Mouse (Mus musculus): ENCODE measurements at regions not wholly inside any gene's neighbourhood (a gene's known extent, or its start where the extent isn't known, plus 50 kb on each side); places are given as distances from the start of the nearest gene placed in this dataset.

DNA sequence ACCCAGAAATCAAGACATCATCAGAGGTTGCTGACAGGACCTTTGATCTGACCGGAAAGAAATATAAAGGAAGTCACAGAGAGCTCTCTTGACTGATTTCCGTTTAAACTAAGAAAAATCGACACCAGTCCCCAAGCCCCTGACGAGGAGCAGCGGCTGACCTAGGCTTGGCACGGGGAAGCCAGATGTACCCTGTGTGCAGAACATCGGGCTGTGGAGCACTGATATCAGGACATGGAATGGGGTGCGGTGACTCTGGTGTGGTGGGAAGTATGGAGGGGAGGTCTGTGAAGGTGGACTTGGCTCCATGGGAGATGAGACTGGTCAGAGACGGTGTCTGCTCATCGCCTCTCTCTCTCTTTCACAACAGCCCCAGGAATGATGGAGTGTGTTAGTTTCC, 539.0 kb upstream of the Tbx3 start:
- TF ChIP-seq TAL1 (IDR thresholded peaks at IDR 0.05; ENCODE audit: low read length), result no peak
- no peak for TF ChIP-seq GATA1 (IDR thresholded peaks at IDR 0.05; ENCODE audit: low read length)
